In genomic region chr14:53731600-53731999, GRCm38 (mm10) we compare ENCODE assay signal across 5 mouse cellular contexts.
A peak's percentile ranks its signal among the peaks of the same experiment; 100 is the strongest.
DNase-seq lines count a peak whose midpoint lies in the region; ATAC-seq lines count a peak whose summit lies in the region.
"Not testable (repeated sequence)": the region's sequence is repeated elsewhere in the genome, so short reads cannot be mapped to it uniquely, and the experiment has no call there.

No protein-coding gene starts in this region.

- 0 out of 2 replicates have a peak, but pooled peaks have one; percentile 47 for ATAC-seq in erythroid progenitor cell, adult 5-6 weeks (replicated peaks; ENCODE audit: low FRiP score, poor library complexity, severe bottlenecking)
- ATAC-seq in liver, embryonic 12.5 days, result peak; percentile 54; the same call in 1 of the 2 replicates
- peak; percentile 60 for ATAC-seq in liver, embryonic 13.5 days (ENCODE audit: low read depth)
- peak; percentile 42; the same call in 1 of the 2 replicates for ATAC-seq in liver, embryonic 16.5 days (ENCODE audit: low read depth)
- peak; percentile 34; the same call in 1 of the 2 replicates for ATAC-seq in megakaryocyte-erythroid progenitor cell, adult 5-6 weeks (replicated peaks; ENCODE audit: low FRiP score, low TSS enrichment, poor library complexity, severe bottlenecking)

- H3K4me3 ChIP-seq in liver, embryonic 12.5 days; liver, embryonic 13.5 days (replicated peaks); liver, embryonic 16.5 days (ENCODE audit: low read depth, low read length): not testable (repeated sequence)

- not testable (repeated sequence) for H3K27ac ChIP-seq in liver, embryonic 12.5 days; liver, embryonic 13.5 days; liver, embryonic 16.5 days (ENCODE audit: low read length)

- not testable (repeated sequence) for H3K9me3 ChIP-seq in liver, embryonic 12.5 days (replicated peaks); liver, embryonic 13.5 days (replicated peaks); liver, embryonic 16.5 days (replicated peaks; ENCODE audit: control insufficient read depth, low read length)

- not testable (repeated sequence) for H3K4me2 ChIP-seq in liver, embryonic 12.5 days; liver, embryonic 13.5 days; liver, embryonic 16.5 days (ENCODE audit: low read depth, low read length)

- H3K9ac ChIP-seq in liver, embryonic 12.5 days; liver, embryonic 13.5 days; liver, embryonic 16.5 days (ENCODE audit: low read depth, low read length): not testable (repeated sequence)

- not testable (repeated sequence) for H3K27me3 ChIP-seq in liver, embryonic 12.5 days (replicated peaks); liver, embryonic 13.5 days; liver, embryonic 16.5 days (ENCODE audit: control insufficient read depth, insufficient read depth, low read depth, low read length)

- not testable (repeated sequence) for H3K4me1 ChIP-seq in liver, embryonic 12.5 days; liver, embryonic 13.5 days (replicated peaks); liver, embryonic 16.5 days (ENCODE audit: control insufficient read depth, low read depth, low read length)

- no CpG with 5 or more reads among the region's 4 CpGs for WGBS in liver, embryonic 12.5 days (ENCODE audit: insufficient replicate concordance)
- no CpG with 5 or more reads among the region's 4 CpGs for WGBS in liver, embryonic 13.5 days (ENCODE audit: insufficient replicate concordance)
- no CpG with 5 or more reads among the region's 4 CpGs for WGBS in liver, embryonic 16.5 days (ENCODE audit: insufficient replicate concordance)

- not testable (repeated sequence) for H3K36me3 ChIP-seq in liver, embryonic 12.5 days; liver, embryonic 13.5 days; liver, embryonic 16.5 days (ENCODE audit: control insufficient read depth, insufficient read depth)

- DNase-seq in liver, embryonic 13.5 days, result not testable (repeated sequence)
